Mouse (Mus musculus) kidney, embryonic 16.5 days (tissue): ENCODE measurements around the gene Gm37240. TPM values are rescaled to one million over a fixed set of nuclear protein-coding genes. Genes with fewer than 3 reads are reported as not detected.
A peak's percentile ranks its signal among the peaks of the same experiment; 100 is the strongest.

Experiments
- ATAC-seq: fragments of 200-750 bp; cut with Nextera tagmentation; 2 replicates; pipeline ENCODE4 v1.8.0; 2017; ENCODE audit warnings: moderate TSS enrichment; ENCODE audit not compliant: low FRiP score, low TSS enrichment
- H3K27ac ChIP-seq: fragments of 300-500 bp; sonication (generic); 2 replicates; pipeline ENCODE4 v1.5.1; 2014; ENCODE audit warnings: low read length
- H3K27me3 ChIP-seq: fragments of 300-500 bp; sonication (generic); 2 replicates; pipeline ENCODE4 v1.6.1; 2014; ENCODE audit warnings: low read length, control low read depth, mixed read lengths; ENCODE audit not compliant: insufficient read depth
- H3K36me3 ChIP-seq: fragments of 300-500 bp; sonication (generic); 2 replicates; pipeline ENCODE4 v1.6.1; 2014; ENCODE audit warnings: low read length, control low read depth, mixed read lengths; ENCODE audit not compliant: insufficient read depth
- H3K4me1 ChIP-seq: fragments of 300-500 bp; sonication (generic); 2 replicates; pipeline ENCODE4 v1.6.1; 2014; ENCODE audit warnings: low read length, control low read depth, mixed read lengths; ENCODE audit not compliant: insufficient read depth
- H3K4me2 ChIP-seq: fragments of 300-500 bp; sonication (generic); replicated peaks from 2 replicates; pipeline ENCODE4 v1.6.1; 2014; ENCODE audit warnings: low read depth, low read length
- H3K4me3 ChIP-seq: fragments of 300-500 bp; sonication (generic); 2 replicates; pipeline ENCODE4 v1.5.1; 2014; ENCODE audit warnings: mild to moderate bottlenecking, low read length
- H3K9ac ChIP-seq: fragments of 300-500 bp; sonication (generic); replicated peaks from 2 replicates; pipeline ENCODE4 v1.6.1; 2014; ENCODE audit warnings: low read length
- H3K9me3 ChIP-seq: fragments of 300-500 bp; sonication (generic); 2 replicates; pipeline ENCODE4 v1.6.1; 2016; ENCODE audit warnings: low read length, control low read depth
- WGBS: fragments of 180-500 bp; shearing (Covaris S2); extraction: QIAGEN DNeasy Blood & Tissue Kit; methylation state at CpG from one replicate; pipeline ENCODE4 v1.1.7; 2014; 5-methylcytosine and 5-hydroxymethylcytosine counted together
- polyA plus RNA-seq: library from polyadenylated mRNA; unstranded; fragments of >200 nt; fragmentation: Nextera tagmentation; extraction: Ambion mirVana; gene quantifications from 2 replicates; pipeline ENCODE4 v1.2.1, GENCODE M21; 2015

Gene Gm37240
- polyA plus RNA-seq, 1 experiment from 2014 or later, result 8.7 TPM

DNA sequence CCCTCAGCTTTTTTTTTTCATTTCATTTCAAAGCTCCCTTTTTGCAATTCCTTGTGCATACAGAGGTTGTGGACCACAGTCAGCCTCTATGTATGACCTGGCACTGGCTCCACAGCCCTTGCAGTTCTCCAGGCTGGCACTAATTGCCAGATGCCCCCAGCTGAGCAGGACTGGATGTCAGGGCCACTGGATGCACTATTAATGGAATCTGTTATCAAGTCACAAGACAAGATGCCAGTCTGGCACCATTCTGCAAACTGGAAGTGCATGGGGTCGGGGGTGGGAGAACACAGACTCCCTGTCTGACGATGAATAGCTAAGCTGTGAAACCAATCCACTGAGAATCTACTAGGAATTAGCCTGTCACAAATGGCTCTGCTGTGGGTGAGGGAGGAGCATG is 336.0 kb downstream of the Gm37240 start:
- 80% methylated on average over 2 of the region's 2 CpGs for WGBS
- ATAC-seq, result no peak
- Histone ChIP-seq H3K4me1 (peaks cover 7% of the 10 kb centered on the region), H3K9ac (no peak overlapping the region), H3K27me3 (no peaks in the 10 kb centered on the region), H3K36me3 (no peaks in the 10 kb centered on the region), H3K4me3 (no peak overlapping the region), H3K4me2 (no peak overlapping the region), H3K27ac (no peak overlapping the region), H3K9me3 (no peaks in the 10 kb centered on the region)

DNA sequence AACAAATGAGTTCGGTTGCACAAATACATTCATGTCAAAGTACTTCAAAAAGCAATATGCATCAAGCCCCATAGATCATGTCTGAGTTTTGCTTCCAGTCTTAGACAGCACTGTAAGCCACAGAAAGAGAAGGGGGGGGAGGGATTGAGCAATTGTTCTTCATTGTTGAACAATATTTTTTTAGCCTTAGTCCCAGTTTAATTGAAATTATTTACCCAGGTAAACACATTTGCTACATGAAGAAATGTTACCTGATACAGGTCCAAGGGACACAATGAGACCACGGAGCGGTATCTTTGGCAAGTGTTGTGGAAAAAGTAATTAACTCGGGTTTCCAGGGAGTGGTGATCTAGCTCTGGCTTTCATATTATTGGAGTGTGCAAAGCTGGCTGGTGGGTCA is 337.0 kb downstream of the Gm37240 start:
- Histone ChIP-seq H3K9me3 (no peaks in the 10 kb centered on the region), H3K4me3 (no peak overlapping the region)

DNA sequence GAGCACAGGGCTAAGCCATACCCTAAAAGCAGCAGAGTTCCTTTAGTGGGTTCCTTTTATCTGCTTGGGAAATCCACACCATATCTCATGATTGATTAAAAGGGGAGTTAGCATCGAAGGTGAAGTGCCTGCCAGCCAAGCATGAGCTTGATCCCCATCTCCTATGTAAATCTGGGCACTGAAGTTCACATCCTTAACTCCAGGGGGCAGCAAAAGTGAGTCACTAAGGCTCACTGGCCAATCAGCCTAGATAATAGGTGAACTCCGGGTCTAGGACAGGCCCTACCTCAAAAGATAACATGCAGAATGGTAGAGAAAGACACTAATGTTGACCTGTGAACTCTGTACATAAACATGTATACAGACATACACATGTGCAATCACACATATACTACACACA is 343.7 kb downstream of the Gm37240 start:
- no peaks in the 10 kb centered on the region for H3K27me3 ChIP-seq
- H3K4me2 ChIP-seq, result no peak overlapping the region
- 61% methylated on average over 2 of the region's 2 CpGs for WGBS
- H3K36me3 ChIP-seq, result no peaks in the 10 kb centered on the region
- H3K4me1 ChIP-seq, result no peaks in the 10 kb centered on the region
- H3K4me3 ChIP-seq, result no peak overlapping the region
- no peaks in the 10 kb centered on the region for H3K9me3 ChIP-seq
- H3K27ac ChIP-seq, result no peak overlapping the region
- no peak for ATAC-seq
- no peak overlapping the region for H3K9ac ChIP-seq

More for the DNA sequence above, 337.0 kb downstream of the Gm37240 start:
- no peak overlapping the region for H3K9ac ChIP-seq
- 39% methylated on average over 4 of the region's 4 CpGs for WGBS
- peaks cover 7% of the 10 kb centered on the region for H3K4me1 ChIP-seq
- H3K27ac ChIP-seq, result no peak overlapping the region
- ATAC-seq, result no peak
- no peak overlapping the region for H3K4me2 ChIP-seq
- H3K27me3 ChIP-seq, result no peaks in the 10 kb centered on the region
- no peaks in the 10 kb centered on the region for H3K36me3 ChIP-seq

DNA sequence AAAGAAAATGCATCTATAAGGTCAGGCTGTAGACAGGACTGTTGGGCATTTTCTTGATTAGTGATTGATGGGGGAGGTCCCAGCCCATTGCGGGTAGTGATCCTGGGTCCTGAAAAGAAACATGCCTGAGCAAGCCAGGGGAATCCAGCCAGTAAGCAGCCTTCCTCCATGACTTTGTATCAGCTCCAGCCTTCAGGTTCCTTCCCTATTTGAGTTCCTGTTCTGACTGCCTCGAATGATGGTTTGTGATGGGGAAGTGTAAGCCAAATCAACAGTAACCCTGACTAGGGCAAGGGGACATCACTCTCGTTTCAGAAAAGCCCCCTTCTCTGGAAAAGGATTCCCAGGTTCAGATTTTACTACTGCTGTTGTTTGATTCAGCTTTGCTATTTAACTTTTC is 344.6 kb downstream of the Gm37240 start:
- Histone ChIP-seq H3K4me2 (no peak overlapping the region), H3K4me1 (no peaks in the 10 kb centered on the region), H3K4me3 (no peak overlapping the region), H3K27ac (no peak overlapping the region), H3K36me3 (no peaks in the 10 kb centered on the region), H3K9ac (no peak overlapping the region), H3K9me3 (no peaks in the 10 kb centered on the region), H3K27me3 (no peaks in the 10 kb centered on the region)
- no peak for ATAC-seq
- WGBS, result 66% methylated on average over 3 of the region's 3 CpGs

DNA sequence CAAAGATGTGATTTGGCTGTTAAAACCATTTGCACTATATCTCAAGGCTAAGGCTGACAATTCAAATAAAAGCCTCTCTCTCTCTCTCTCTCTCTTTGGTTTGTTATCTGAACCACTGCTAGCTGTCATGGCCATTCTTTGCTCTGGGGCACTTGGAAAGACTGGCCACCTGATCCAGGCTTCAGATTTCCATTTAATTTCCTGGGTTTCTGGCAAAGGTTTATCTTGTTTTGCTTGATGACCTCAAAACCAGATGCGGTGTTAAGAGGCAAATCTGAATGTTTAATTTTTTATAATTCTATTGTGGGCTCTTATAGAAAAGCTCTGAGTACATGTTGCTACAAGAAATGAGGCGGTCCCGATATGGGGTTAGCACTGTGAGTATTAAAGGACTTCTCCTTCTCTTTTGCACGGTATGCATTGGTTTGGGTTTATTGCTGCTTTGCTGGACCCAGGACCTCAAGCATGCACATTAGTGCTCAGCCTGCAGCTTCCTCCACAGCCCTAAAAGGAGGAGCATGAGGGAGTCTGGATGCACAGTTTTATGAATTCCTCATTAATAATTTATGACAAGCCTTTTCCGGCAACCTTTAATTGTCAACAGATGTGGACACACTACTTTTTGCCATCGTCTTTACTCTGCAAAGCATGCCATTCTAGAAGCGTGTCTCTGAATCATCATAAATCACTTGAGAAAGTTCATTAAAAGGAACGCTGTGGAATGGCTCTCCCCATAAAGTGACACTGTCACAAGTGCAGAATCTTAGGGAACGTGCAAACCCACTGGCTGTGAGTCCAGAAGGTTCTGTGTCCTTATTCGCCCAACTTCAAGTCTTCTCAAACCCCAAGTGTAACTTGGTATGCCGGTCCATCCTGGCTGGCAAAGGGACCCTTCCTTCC is 351.4 kb downstream of the Gm37240 start:
- ATAC-seq, result peak; percentile 51
- no peaks in the 10 kb centered on the region for H3K36me3 ChIP-seq
- no peak overlapping the region for H3K4me2 ChIP-seq
- H3K9me3 ChIP-seq, result no peaks in the 10 kb centered on the region
- H3K4me1 ChIP-seq, result peaks cover 7% of the 10 kb centered on the region; the same call in 1 of the 2 replicates
- no peak overlapping the region for H3K9ac ChIP-seq
- 39% methylated on average over 11 of the region's 11 CpGs for WGBS
- H3K27me3 ChIP-seq, result no peaks in the 10 kb centered on the region
- no peak overlapping the region for H3K27ac ChIP-seq
- no peak overlapping the region for H3K4me3 ChIP-seq

DNA sequence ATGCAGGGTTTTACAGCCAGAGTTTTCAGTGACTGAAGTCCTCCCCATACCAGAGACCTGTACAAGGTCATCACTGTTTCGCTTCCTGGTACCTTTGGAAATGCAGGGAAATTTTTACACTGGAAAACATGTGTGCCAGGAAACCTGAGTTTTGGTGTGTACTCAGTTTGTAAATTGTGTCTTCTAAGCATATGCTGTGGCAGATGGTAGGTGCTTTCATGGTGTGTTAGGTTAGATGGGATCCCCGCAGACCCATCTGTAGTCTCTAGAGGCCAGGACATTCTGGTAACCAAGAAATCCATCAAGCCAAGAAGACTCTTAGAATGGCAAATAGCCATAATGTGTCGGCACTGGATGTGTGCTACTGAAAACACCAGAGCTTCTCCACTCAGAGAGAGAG is 352.3 kb downstream of the Gm37240 start:
- no peak for ATAC-seq
- peaks cover 7% of the 10 kb centered on the region; the same call in 1 of the 2 replicates for H3K4me1 ChIP-seq

DNA sequence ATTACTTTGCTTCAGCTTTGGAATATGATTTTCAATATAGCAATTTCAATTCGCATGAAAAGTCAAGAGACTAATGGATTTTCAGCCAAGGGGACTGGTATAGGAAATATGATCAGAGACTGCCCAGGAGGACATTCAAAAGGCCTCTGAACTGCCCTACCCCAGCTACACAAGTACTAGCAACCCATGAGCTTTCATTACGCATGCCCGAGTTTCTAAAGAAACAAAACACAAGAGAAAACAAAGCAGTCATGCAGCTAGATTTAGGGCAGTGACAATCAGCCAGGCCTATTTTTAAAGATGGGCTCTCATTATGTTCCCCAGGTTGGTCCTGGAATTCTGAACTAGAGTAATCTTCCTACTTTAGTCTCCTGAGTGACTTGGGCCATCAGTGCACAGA is 354.9 kb downstream of the Gm37240 start:
- Histone ChIP-seq H3K9me3 (no peaks in the 10 kb centered on the region), H3K9ac (no peak overlapping the region), H3K27me3 (no peaks in the 10 kb centered on the region), H3K4me3 (no peak overlapping the region), H3K4me2 (no peak overlapping the region), H3K4me1 (peaks cover 7% of the 10 kb centered on the region; the same call in 1 of the 2 replicates), H3K27ac (no peak overlapping the region), H3K36me3 (no peaks in the 10 kb centered on the region)
- ATAC-seq, result no peak
- WGBS, result 72% methylated on average over 3 of the region's 3 CpGs

More for the DNA sequence above, 352.3 kb downstream of the Gm37240 start:
- Histone ChIP-seq H3K27ac (no peak overlapping the region), H3K4me3 (no peak overlapping the region), H3K9me3 (no peaks in the 10 kb centered on the region), H3K36me3 (no peaks in the 10 kb centered on the region), H3K9ac (no peak overlapping the region), H3K4me2 (no peak overlapping the region), H3K27me3 (no peaks in the 10 kb centered on the region)
- WGBS, result 84% methylated on average over 3 of the region's 3 CpGs

DNA sequence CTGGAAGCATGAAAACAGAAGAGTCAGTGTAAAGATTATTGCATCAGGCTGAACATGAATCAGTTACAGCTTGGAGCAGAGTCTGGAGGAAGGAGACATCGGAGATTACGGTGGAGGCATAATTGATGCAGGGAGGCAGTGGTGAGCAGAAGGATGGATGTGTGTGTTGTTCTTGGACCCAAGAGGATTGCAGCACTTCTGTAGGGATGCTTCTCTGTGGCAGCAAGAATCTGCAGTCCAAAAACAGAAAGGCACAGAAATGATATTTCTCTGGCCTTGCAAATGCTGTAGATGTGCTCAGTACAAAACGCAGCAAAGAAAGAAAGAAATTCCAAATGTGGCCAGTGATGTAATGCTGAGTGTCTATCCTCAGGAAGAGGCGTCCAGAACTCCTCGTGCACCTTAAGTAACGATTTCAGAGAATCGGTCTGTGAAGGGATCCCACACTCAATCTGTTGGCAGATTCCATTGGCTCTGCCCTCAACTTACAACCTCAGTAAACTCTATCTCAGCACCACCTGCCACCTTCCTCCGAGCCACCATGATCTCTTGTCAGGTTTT is 356.6 kb downstream of the Gm37240 start:
- ATAC-seq, result no peak
- peaks cover 7% of the 10 kb centered on the region; the same call in 1 of the 2 replicates for H3K4me1 ChIP-seq
- no peaks in the 10 kb centered on the region for H3K36me3 ChIP-seq
- no peak overlapping the region for H3K4me2 ChIP-seq
- H3K27me3 ChIP-seq, result no peaks in the 10 kb centered on the region
- H3K27ac ChIP-seq, result no peak overlapping the region
- WGBS, result 79% methylated on average over 8 of the region's 8 CpGs
- H3K9ac ChIP-seq, result no peak overlapping the region
- no peaks in the 10 kb centered on the region for H3K9me3 ChIP-seq
- H3K4me3 ChIP-seq, result no peak overlapping the region

DNA sequence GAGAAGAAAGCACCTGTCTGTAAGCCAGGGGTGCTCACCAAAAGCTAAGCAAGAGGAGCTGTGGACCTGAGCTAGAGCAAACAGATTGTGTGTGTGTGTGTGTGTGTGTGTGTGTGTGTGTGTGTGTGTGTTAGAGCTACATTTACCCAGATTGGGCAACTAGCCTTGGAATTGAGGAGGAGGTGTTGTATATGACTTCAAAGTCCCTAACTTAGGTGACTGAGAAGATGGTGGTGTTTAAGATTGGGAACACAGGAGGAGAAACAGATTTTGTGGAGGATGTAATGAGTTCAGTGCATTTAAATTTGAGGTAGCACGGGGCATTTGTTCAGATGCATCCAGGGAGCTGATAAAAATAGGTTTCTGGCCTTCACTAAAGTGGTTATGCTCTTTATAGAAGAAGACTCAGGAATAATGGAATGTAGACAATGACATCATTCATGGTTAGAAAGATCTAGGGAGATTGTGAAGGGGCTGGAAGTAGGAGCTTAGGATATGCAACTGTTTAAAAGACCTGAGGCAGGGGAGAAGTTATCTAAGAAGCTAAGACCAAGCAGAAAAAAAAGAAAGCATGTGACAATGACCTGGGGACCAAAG is 365.9 kb downstream of the Gm37240 start:
- Histone ChIP-seq H3K9me3 (no peaks in the 10 kb centered on the region), H3K9ac (no peak overlapping the region), H3K4me2 (no peak overlapping the region), H3K36me3 (no peaks in the 10 kb centered on the region), H3K4me1 (peaks cover 6% of the 10 kb centered on the region; the same call in 1 of the 2 replicates), H3K4me3 (no peak overlapping the region), H3K27me3 (no peaks in the 10 kb centered on the region), H3K27ac (no peak overlapping the region)
- no peak for ATAC-seq
- 94% methylated on average over 1 of the region's 1 CpGs for WGBS

DNA sequence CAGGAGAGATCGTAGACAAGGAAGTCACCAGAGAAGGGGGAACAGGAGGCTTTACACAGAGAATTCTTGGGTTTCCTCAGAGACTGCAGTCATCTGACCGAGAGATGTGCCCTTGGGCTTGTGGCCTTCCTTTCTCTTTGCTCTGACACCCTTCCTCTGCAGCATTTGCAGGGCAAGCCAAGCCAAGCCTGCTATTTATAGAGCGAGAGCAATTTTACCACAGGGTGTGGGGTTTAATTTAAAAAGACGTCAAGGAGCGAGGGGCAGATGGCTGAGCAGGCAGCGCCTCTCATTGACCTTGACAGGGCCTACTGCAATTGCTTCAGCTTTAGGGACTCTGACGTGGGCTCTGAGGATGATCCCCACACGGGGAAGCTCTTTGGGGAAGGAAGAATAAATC is 368.6 kb downstream of the Gm37240 start:
- no peak overlapping the region for H3K4me2 ChIP-seq
- WGBS, result 82% methylated on average over 8 of the region's 8 CpGs

More for the DNA sequence above, 368.6 kb downstream of the Gm37240 start:
- H3K36me3 ChIP-seq, result no peaks in the 10 kb centered on the region
- no peak overlapping the region for H3K9ac ChIP-seq
- no peak overlapping the region for H3K27ac ChIP-seq
- ATAC-seq, result no peak
- no peaks in the 10 kb centered on the region for H3K9me3 ChIP-seq
- peaks cover 6% of the 10 kb centered on the region; the same call in 1 of the 2 replicates for H3K4me1 ChIP-seq
- no peak overlapping the region for H3K4me3 ChIP-seq
- no peaks in the 10 kb centered on the region for H3K27me3 ChIP-seq
